Mouse (Mus musculus) cerebellum, adult 9-11 months (tissue): Measurements from ENCODE around the gene Rpp38.

Experiments used
- DNase-seq: peaks from one replicate; pipeline ENCODE4 v3.0.0; 2022

The Rpp38 gene

GRCm38 (mm10) chr2:3285181-3285530, 47.3 kb downstream of the Rpp38 start:
- DNase-seq: peak; percentile 41

- no peak for DNase-seq
Observed at GRCm38 (mm10) chr2:3284473-3285180, 47.8 kb downstream of the Rpp38 start.

GRCm38 (mm10) chr2:3283602-3284472, 48.6 kb downstream of the Rpp38 start, which contains the start of gene Nmt2:
TSS of gene Nmt2 (plus strand) at chr2:3284212.
- peak; percentile 100 for DNase-seq

GRCm38 (mm10) chr2:3282866-3283601, 49.4 kb downstream of the Rpp38 start:
- peak; percentile 63 for DNase-seq

- DNase-seq: no peak
Observed at GRCm38 (mm10) chr2:3281311-3281710, 51.1 kb downstream of the Rpp38 start.
